Comparison of ENCODE assay signal across 14 mouse cellular contexts in the genomic region with DNA sequence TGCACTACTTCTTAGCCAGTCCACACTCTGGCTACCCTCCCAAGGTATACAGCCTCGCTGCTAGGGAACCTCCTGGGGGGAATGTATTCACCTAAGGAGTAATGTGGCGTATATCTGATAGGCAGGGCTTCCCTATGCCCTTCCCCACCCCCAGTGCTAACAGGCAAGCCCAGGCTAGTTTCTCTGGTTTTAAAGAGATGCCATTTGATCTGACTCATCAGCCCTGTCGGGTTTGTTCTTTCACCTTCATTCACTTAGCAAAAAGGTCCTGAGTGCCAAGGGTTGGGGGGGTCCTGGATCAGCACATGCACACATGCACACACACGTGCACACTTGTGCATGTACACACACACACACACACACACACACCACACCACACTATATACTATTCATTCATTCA. TPM values are rescaled to one million over a fixed set of nuclear protein-coding genes. Genes with fewer than 3 reads are reported as not detected.
DNase-seq lines count a peak whose midpoint lies in the region; ATAC-seq lines count a peak whose summit lies in the region.
"Had no signal": no experiment of that assay in that cellular context is flagged by ENCODE, and none has a peak within 500 bp of the region (broad histone marks: within the 10 kb centered on the region; RNA-seq: fewer than 3 reads in every experiment).

No protein-coding gene starts in this region.

- no peak overlapping the region for H3K9ac ChIP-seq in midbrain, embryonic 15.5 days
- H3K9ac ChIP-seq in stomach, embryonic 16.5 days (ENCODE audit: low read length): no peak overlapping the region
- no peak overlapping the region for H3K9ac ChIP-seq in hindbrain, embryonic 11.5 days (ENCODE audit: low read depth, low read length)
- H3K9ac ChIP-seq: forebrain, embryonic 12.5 days; lung, embryonic 14.5 days had no signal

- H3K4me2 ChIP-seq in midbrain, embryonic 15.5 days: no peak overlapping the region
- no peak overlapping the region for H3K4me2 ChIP-seq in stomach, embryonic 16.5 days (ENCODE audit: low read depth, low read length)
- H3K4me2 ChIP-seq in hindbrain, embryonic 11.5 days (replicated peaks; ENCODE audit: low read depth, low read length): no peak overlapping the region
- H3K4me2 ChIP-seq: forebrain, embryonic 12.5 days; lung, embryonic 14.5 days had no signal

- H3K4me1 ChIP-seq in heart, embryonic 10.5 days: peaks cover 51% of the 10 kb centered on the region
- peaks cover 40% of the 10 kb centered on the region for H3K4me1 ChIP-seq in midbrain, embryonic 10.5 days
- H3K4me1 ChIP-seq in midbrain, embryonic 15.5 days: peaks cover 15% of the 10 kb centered on the region; the same call in 1 of the 2 replicates
- H3K4me1 ChIP-seq in stomach, embryonic 16.5 days (ENCODE audit: control insufficient read depth, insufficient read depth, low read length): peaks cover 16% of the 10 kb centered on the region
- H3K4me1 ChIP-seq in hindbrain, embryonic 11.5 days (replicated peaks; ENCODE audit: control insufficient read depth, insufficient read depth, low read length): no peaks in the 10 kb centered on the region

- intact Hi-C loops in heart, postnatal 14 days (cut with DNase I): no loop called here

- peaks cover 3% of the 10 kb centered on the region; the same call in 1 of the 2 replicates for H3K27me3 ChIP-seq in heart, embryonic 10.5 days (ENCODE audit: insufficient read depth, poor library complexity, severe bottlenecking)
- H3K27me3 ChIP-seq in midbrain, embryonic 10.5 days (ENCODE audit: low read depth, poor library complexity, severe bottlenecking): peaks cover 11% of the 10 kb centered on the region; the same call in 1 of the 2 replicates
- no peaks in the 10 kb centered on the region for H3K27me3 ChIP-seq in midbrain, embryonic 15.5 days (replicated peaks)
- no peaks in the 10 kb centered on the region for H3K27me3 ChIP-seq in stomach, embryonic 16.5 days (ENCODE audit: control insufficient read depth, insufficient read depth, low read length)
- no peaks in the 10 kb centered on the region for H3K27me3 ChIP-seq in hindbrain, embryonic 11.5 days (ENCODE audit: control insufficient read depth, insufficient read depth, low read length)
- H3K27me3 ChIP-seq: forebrain, embryonic 12.5 days had no signal

- ATAC-seq in midbrain, embryonic 15.5 days (replicated peaks): no peak
- peak; percentile 70 for ATAC-seq in stomach, embryonic 16.5 days (ENCODE audit: insufficient read depth, low FRiP score)
- no peak for ATAC-seq in hindbrain, embryonic 11.5 days (ENCODE audit: low FRiP score)

- no peaks in the 10 kb centered on the region for H3K36me3 ChIP-seq in heart, embryonic 10.5 days
- H3K36me3 ChIP-seq in midbrain, embryonic 10.5 days: no peaks in the 10 kb centered on the region; the same call in 1 of the 2 replicates
- no peaks in the 10 kb centered on the region for H3K36me3 ChIP-seq in midbrain, embryonic 15.5 days (replicated peaks)
- H3K36me3 ChIP-seq in stomach, embryonic 16.5 days (ENCODE audit: control insufficient read depth, insufficient read depth, low read length): no peaks in the 10 kb centered on the region
- no peaks in the 10 kb centered on the region for H3K36me3 ChIP-seq in hindbrain, embryonic 11.5 days (ENCODE audit: control insufficient read depth, insufficient read depth, low read length)
- H3K36me3 ChIP-seq: forebrain, embryonic 12.5 days had no signal

- H3K4me3 ChIP-seq in heart, embryonic 10.5 days: no peak overlapping the region
- H3K4me3 ChIP-seq in midbrain, embryonic 10.5 days: no peak overlapping the region
- no peak overlapping the region for H3K4me3 ChIP-seq in midbrain, embryonic 15.5 days
- H3K4me3 ChIP-seq in stomach, embryonic 16.5 days (replicated peaks; ENCODE audit: low read length): no peak overlapping the region
- H3K4me3 ChIP-seq in hindbrain, embryonic 11.5 days (ENCODE audit: low read depth, low read length): no peak overlapping the region
- H3K4me3 ChIP-seq: forebrain, embryonic 12.5 days; heart, adult 2 months had no signal

- no peaks in the 10 kb centered on the region for H3K9me3 ChIP-seq in heart, embryonic 10.5 days
- no peaks in the 10 kb centered on the region for H3K9me3 ChIP-seq in midbrain, embryonic 10.5 days (replicated peaks)
- no peaks in the 10 kb centered on the region for H3K9me3 ChIP-seq in midbrain, embryonic 15.5 days
- no peaks in the 10 kb centered on the region for H3K9me3 ChIP-seq in stomach, embryonic 16.5 days (replicated peaks; ENCODE audit: control insufficient read depth, low read length)
- no peaks in the 10 kb centered on the region for H3K9me3 ChIP-seq in hindbrain, embryonic 11.5 days (ENCODE audit: control insufficient read depth, low read length)
- H3K9me3 ChIP-seq: forebrain, embryonic 12.5 days had no signal

- H3K27ac ChIP-seq in heart, embryonic 10.5 days: peak overlapping the region; percentile 52; the same call in 1 of the 2 replicates
- 0 out of 2 replicates have a peak overlapping the region, but pooled peaks have one; percentile 14 for H3K27ac ChIP-seq in midbrain, embryonic 10.5 days (replicated peaks)
- H3K27ac ChIP-seq in midbrain, embryonic 15.5 days: no peak overlapping the region
- H3K27ac ChIP-seq in stomach, embryonic 16.5 days (ENCODE audit: low read length): peak overlapping the region; percentile 55; the same call in 1 of the 2 replicates
- no peak overlapping the region for H3K27ac ChIP-seq in hindbrain, embryonic 11.5 days (ENCODE audit: low read depth, low read length)
- H3K27ac ChIP-seq: forebrain, embryonic 12.5 days; heart, adult 2 months had no signal

- DNase-seq in heart, embryonic 10.5 days (ENCODE audit: low spot score): no peak
- DNase-seq in heart, postnatal 14 days: no peak
- DNase-seq in midbrain, embryonic 10.5 days (ENCODE audit: low spot score): no peak
- peak; percentile 79 for DNase-seq in ZHBTc4 (ENCODE audit: low read depth, low spot score)
- no peak for DNase-seq in hindbrain, embryonic 11.5 days (ENCODE audit: low spot score)
- no peak for DNase-seq in layer of hippocampus, adult 9-10 months (ENCODE audit: low spot score)
- DNase-seq: adrenal gland, postnatal 14 days; heart, adult 2 months; heart, postnatal 36 days; kidney, adult 11 months had no signal

- 53% methylated on average over 4 of the region's 4 CpGs for WGBS in heart, embryonic 10.5 days
- WGBS in midbrain, embryonic 10.5 days: 74% methylated on average over 4 of the region's 4 CpGs
- 56% methylated on average over 4 of the region's 4 CpGs for WGBS in midbrain, embryonic 15.5 days
- WGBS in stomach, embryonic 16.5 days: 59% methylated on average over 4 of the region's 4 CpGs
- 67% methylated on average over 4 of the region's 4 CpGs for WGBS in hindbrain, embryonic 11.5 days

RNA-seq across cellular contexts. Expression of a gene that starts 12.0 kb away (rescaled TPM):
- 21.3 and 21.5 TPM in 2 replicates for polyA plus RNA-seq in heart, embryonic 10.5 days (2016; fragmentation: Nextera tagmentation; extraction: Ambion mirVana)
- total RNA-seq in heart, postnatal 14 days (2021): 1 to 10 TPM; 9.0 to 9.3 TPM
- 25.8 and 26.7 TPM in 2 replicates for polyA plus RNA-seq in midbrain, embryonic 10.5 days (2016; fragmentation: Nextera tagmentation; extraction: Ambion mirVana)
- polyA plus RNA-seq in midbrain, embryonic 15.5 days (2015; fragmentation: Nextera tagmentation; extraction: Ambion mirVana): 24.7 and 28.0 TPM in 2 replicates
- 26.4 and 28.7 TPM in 2 replicates for polyA plus RNA-seq in stomach, embryonic 16.5 days (2015; fragmentation: Nextera tagmentation; extraction: Ambion mirVana)
- polyA plus RNA-seq in hindbrain, embryonic 11.5 days (2014; fragmentation: Nextera tagmentation; extraction: Ambion mirVana): 16.5 and 19.8 TPM in 2 replicates

RNA-seq across cellular contexts. Expression of a gene that starts 39.9 kb away (rescaled TPM):
- polyA plus RNA-seq in heart, embryonic 10.5 days (2016; fragmentation: Nextera tagmentation; extraction: Ambion mirVana): 11.3 and 11.4 TPM in 2 replicates
- 1 to 10 TPM; 7.4 to 7.7 TPM for total RNA-seq in heart, postnatal 14 days (2021)
- polyA plus RNA-seq in midbrain, embryonic 10.5 days (2016; fragmentation: Nextera tagmentation; extraction: Ambion mirVana): 17.3 and 26.3 TPM in 2 replicates
- polyA plus RNA-seq in midbrain, embryonic 15.5 days (2015; fragmentation: Nextera tagmentation; extraction: Ambion mirVana): 153 and 155 TPM in 2 replicates
- 28.5 and 31.0 TPM in 2 replicates for polyA plus RNA-seq in stomach, embryonic 16.5 days (2015; fragmentation: Nextera tagmentation; extraction: Ambion mirVana)
- polyA plus RNA-seq in hindbrain, embryonic 11.5 days (2014; fragmentation: Nextera tagmentation; extraction: Ambion mirVana): 17.7 and 18.3 TPM in 2 replicates

Comparison
In these comparisons a context has a peak if more than half of its experiments do, and no peak if none do; other contexts are left out.
1. H3K27ac ChIP-seq: peak in heart, embryonic 10.5 days (single experiment), midbrain, embryonic 10.5 days (single experiment) and stomach, embryonic 16.5 days (single experiment); none in midbrain, embryonic 15.5 days (single experiment) and hindbrain, embryonic 11.5 days (single experiment).